Mouse (Mus musculus) layer of hippocampus, postnatal 25 days (tissue): ENCODE measurements around the gene Gm45713. TPM values are rescaled to one million over a fixed set of nuclear protein-coding genes. Genes with fewer than 3 reads are reported as not detected.
A peak's percentile ranks its signal among the peaks of the same experiment; 100 is the strongest.
"Not testable (repeated sequence)": the region's sequence is repeated elsewhere in the genome, so short reads cannot be mapped to it uniquely, and the experiment has no call there.

Source experiments
- DNase-seq, 2 experiments: peaks; one replicate each; pipeline ENCODE4 v3.0.0; 2022; ENCODE audit warnings: mixed read lengths in 2 of 2, low spot score in 1 of 2; ENCODE audit errors: extremely low spot score in 1 of 2
- total RNA-seq, 2 experiments: library from RNA; stranded (reverse); gene quantifications; 2 replicates each; pipeline ENCODE4 v1.2.3; 2021

Gene Gm45713
- total RNA-seq, 2 experiments from 2014 or later: not detected

DNA sequence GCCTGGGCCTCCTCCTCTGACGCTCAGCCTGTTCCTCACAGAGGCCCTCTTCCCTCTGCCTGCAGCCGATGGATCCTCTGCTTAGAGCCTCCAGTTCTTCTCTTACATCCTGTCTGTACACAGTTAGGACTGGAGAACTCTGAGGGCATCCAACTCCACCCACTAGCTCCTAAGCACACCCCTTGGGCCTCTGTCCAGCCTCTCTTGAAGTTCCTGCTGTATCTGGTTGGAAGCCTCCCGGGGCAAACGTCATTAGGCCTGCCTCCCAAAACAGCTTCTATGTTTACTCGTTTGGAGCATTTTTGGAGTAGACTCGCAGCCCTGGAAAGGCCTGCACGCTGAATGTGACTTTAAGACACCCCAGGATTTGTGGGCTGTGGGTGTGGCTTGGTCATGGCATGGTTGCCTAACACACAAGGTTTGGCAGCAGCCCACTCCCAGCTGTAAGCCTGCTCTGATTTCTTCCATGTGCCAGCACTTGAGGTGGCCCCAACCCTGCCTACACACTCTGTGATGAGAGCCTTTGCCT, 32.3 kb downstream of the Gm45713 start, which contains the start of gene Fcgrt:
Gene Fcgrt, minus strand, starts transcription at position 200 of the 529 bp plus-strand sequence.
- DNase-seq: no peak

DNA sequence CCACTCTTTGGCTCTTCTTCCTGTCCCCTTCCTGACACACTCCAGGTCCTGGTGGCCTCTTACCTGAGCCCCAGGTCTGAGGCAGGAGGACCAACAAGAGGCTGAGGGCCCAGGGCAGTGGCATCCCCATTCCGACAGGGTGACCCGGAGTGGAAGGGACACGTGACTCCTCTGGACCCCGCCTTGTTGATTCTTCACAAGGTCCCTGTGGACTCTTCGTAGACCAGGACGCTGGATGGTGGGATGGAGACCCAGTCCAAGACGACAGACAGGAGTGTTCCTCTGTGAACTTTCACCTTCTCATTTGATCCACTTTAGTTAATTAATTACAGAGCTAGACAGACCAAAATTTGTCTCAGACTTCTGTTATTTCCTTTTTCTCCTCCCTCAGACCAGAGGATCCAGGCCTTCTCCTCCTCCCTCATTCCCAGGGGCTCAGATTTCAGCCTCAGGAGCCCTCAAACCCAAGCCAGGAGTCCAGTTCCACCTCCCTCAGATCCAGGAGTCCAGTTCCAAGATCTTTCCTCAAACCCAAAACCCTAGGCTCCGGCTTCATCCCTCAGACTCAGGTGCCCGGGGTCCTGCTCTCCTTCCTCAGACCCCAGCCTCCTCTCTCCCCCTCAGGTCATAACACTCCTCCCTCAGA, 33.0 kb downstream of the Gm45713 start:
- no peak for DNase-seq

DNA sequence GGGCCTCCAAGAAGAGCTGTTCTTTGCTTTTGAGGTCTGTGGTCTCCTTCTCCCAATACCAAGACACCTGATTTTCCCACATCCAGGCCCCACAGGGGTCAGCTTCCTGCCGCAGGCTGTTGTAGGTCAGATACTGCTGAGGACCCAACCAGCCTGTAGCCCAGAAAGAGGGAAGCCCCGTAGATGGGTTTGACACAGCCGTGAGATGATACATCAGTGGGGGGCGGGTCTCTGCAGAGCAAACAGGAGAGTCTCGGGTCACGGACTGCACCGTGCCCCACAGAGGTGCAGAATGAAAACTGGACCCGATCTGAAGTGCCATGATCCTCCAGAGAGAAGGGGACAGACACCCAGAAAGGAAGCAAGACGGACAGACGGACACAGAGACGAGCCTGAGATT, 33.6 kb downstream of the Gm45713 start:
- DNase-seq: no peak

DNA sequence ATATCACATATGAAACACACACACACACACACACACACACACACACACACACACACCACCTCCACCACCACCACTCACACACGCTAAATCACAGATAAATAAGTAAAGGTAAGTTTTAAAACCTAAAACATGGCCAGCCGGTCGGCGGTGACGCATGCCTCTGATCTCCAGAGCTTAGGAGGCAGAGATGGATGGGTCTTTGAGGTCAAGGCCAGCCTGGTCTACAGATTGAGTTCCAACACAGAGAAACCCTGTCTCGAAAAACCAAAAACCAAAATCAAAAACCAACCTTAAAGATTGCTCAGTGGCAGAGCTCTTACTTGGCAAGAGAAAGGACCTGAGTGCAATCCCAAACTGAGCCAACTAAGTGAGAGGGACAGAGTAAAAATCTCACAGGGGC, 36.0 kb downstream of the Gm45713 start:
- no peak for DNase-seq

DNA sequence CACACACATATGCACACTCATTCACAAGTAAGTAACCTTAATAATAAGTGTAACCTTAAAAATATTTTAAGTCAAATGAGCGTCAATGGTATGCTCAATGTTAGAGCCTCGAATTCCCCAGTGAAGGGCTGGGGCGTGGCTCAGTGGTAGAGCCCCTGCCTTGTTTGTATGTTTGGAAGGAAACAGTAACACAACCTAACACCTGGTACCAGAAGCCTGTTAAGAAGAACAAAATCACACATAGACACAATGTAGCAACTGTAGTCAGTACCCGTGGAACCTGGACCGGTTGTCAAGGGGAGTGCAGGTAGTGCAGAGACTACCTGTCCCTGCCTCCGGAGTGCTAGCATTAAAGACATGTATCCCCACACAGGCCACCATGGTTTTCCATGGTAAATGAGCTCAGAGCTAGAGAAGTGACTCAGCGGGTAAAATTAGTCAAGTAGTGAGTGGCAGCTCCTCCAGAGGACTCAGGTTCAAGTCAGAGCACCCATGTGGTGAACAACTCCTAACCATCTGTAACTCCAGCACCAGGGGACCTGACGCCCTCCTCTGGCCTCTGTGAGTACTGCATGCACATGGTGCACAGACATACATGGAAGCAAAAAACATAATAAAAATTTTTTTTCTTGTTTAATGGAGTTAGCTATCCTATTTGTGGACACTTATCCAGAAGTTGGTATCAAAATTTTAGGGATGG, 37.3 kb downstream of the Gm45713 start:
- DNase-seq: no peak

DNA sequence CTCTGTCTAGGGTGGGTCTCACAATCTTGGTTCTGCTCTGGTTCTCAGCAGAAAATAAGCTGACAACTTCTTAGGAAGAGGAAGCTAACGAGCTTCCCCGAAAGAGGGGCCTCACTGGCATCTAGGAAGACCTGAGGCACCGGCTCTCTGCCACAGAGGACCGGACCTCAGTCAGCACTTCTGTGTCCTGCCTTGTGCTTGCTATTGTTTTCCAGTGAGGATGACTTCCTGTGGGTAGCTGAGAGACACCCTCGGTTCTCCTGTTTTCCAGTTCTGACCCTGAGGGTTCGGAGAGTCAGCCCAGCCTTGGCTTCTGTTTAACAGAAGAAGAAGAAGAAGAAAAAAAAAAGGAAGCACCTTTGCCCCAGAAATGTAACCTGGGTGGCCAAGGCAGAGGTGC, 38.6 kb downstream of the Gm45713 start:
- DNase-seq: no peak

DNA sequence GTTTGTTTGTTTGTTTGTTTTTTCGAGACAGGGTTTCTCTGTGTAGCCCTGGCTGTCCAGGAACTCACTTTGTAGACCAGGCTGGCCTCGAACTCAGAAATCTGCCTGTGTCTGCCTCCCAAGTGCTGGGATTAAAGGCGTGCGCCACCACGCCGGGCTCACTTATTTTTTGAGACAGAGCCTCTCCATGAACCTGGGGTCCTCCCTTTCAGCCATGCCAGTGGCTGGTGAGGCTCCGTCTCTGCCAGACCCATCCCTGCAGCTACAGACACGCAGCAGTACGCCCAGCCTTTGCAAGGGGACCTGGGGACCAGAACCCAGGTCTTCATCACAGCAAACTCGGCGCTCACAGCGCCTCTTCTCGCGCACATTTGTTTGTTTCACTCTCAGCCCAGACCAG, 40.1 kb downstream of the Gm45713 start:
- not testable (repeated sequence) for DNase-seq

DNA sequence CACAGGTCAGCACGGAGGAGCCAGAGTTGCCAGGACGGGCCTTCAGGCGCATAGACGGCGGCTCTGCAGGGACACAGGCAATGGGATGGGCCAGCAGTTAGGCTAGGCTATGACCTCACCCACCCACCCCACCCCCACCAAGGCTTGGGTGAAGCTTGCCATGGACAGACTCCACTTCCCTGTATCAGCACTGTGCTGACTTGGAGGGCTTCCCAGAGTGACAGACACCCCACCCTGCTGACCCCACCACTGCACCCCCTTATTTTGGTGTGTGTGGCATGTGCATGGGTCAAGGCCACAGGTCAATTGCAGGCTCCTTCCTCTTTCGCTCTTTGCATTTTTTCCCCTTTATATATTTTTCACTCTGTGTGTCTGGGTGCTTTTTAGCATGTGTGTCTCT, 40.7 kb downstream of the Gm45713 start:
- DNase-seq: no peak

DNA sequence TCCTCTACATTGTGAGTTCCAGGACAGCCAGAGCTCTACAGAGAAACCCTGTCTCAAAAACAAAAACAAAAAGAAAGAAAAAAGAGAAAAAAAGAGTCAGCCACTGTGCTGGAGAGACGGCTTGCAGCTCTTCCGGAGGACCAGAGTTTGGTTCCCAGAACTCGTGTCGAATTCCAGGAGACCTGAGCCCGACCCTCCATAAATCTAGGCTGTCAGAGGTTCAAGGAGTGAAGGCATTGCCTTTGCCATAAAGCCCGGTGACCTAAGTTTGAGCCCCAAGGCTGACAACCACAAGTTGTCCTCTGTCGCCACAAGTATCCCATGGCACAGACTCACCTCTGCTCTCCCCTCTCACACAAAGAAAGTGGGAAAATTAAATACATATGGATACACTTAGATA, 41.9 kb downstream of the Gm45713 start:
- DNase-seq: no peak

DNA sequence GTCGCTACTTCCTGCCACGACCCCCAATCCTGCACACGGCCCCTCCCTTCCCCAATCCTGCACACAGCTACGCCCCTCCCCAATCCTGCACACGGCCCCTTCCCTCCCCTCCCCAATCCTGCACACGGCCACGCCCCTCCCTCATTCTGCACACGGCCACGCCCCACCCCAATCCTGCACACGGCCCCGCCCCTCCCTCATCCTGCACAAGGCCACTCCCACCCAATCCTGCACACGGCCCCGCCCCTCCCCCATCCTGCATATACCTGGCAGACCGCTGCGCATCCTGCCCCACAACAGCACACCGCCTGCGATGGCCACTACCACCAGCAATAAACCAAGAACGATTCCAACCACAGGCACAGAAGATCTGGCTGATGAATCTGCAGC, 42.5 kb downstream of the Gm45713 start:
- DNase-seq: no peak

DNA sequence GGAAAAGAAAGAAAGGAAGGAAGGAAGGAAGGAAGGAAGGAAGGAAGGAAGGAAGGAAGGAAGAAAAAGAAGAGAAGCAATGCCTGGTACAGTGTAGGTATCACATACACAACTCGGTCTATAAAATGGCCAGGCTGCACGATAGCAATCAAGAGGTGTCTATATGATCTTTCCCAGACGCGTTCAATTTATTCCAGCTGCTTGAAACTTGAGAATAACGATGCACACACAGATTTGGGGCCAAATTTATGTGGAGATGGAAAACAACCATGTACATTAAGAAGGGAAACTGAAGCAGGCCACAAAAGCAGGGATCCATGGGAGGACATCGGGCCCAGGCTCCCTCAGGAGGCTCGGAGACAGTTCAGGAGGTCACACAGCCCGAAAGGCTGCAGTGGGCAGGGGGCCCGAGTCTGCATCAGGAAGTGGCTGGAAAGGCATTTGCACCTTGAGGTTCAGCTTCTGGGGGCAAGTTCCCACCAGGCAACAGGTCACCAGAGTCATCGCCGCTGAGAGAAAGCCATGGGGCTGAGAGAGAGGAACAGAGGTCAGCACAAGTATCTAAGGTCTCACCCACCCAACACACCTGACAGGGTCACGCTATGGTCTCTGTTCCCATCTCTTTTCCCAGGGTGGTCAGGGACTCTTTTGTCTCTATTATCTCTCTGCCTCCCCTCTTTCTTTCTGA, 43.1 kb downstream of the Gm45713 start:
- DNase-seq: no peak

DNA sequence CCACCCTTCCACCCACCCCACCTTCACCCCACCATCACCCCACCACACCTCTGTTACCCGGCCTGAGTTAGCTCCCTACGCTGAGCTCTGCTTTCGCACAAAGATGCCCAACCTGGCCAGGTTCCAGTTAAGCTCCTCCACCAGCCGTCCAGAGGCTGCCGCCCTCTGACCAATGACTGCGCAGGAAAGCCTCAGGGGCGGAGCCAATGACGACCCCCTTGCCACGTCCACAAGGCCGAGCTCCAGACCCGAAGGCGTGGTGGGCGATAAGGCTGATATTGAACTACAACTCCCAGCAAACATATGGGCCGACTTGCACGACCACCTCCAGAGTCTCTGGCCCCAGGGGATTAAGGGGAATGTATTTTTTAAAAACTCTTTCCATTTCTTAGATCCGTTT, 44.0 kb downstream of the Gm45713 start, which contains the start of gene Rcn3:
Gene Rcn3, minus strand, starts transcription at position 174 of the 400 bp plus-strand sequence.
- DNase-seq: peak in 1 of 2 experiments; percentile 21

DNA sequence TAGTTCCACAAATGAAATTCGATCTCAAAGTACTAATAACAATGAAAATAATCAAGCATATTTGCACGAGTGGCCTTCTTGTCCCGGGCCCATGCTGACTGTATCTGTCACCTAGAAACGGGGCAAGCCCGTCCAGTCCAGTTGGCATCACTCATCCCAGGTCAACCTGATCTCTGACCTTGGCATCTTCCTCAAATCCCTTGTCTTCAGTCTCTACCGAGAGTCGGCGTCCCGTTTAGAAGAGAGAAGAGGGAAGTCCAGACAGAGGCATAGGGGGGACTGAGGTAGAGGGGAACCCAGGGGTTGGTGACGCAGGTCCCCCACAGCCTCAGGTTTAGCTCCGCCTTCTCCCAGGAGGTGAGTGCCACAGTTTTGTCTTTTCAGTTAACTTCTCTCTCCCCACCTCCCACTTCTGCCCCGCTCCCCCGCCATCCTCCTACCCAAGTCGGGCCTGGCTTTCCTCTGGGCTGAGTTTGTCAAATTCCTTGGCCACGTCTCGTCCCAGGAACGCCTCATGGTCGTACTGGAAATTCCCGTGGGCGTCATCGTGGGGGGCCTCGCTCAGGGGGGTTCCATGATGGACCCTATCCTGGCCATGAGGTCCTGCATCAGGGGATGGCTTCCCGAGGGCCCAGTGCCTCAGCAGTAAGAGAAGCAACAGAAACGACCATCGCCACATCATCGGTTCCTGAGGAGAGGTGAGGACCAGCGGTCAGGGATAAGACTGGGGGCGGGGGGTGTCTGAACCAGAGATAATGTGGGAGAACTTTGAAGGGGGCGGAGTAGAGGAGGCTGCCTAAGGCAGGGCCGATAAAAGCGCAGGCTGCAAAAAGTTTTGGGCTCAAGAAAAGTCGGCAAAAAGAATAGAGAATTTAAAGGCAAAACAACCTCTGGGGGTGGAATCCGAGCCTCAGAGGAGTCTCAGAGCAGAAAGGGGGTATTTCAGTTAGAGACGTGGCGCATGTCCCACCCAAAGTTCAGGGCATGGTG, 44.7 kb downstream of the Gm45713 start:
- DNase-seq: no peak

DNA sequence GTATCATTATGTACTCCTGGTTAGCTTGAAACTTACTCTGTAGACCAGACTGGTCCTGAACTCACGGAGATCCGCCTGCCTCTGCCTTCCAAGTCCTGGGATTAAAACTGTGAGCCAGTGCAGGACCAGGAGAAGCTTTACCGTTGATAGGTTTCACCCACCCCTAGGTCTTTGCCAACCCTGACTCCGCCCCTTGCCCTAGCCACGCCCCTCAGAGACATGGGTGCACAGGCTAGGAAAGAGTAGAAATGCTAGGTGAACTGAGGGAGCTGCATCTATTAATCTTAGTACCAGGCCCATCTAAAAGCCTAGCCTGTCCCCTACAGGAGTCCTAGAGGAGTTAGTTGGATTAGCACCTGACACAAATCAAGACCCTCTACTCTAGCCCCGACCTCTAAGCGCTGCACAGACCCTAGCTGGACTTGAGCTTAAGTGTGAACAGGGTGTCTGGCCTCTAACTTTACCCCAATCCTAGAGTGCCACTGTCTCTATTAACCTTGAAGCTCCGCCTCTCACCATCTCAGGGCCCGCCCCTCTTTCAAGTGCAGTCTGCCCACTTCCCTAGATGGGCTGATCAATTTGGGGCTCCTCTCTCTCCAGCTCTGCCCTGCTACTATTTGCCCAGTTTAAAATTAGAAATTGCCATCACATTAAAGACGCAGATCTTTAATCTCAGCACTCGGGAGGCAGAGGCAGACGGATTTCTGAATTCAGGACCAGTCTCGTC, 45.6 kb downstream of the Gm45713 start:
- DNase-seq: no peak

DNA sequence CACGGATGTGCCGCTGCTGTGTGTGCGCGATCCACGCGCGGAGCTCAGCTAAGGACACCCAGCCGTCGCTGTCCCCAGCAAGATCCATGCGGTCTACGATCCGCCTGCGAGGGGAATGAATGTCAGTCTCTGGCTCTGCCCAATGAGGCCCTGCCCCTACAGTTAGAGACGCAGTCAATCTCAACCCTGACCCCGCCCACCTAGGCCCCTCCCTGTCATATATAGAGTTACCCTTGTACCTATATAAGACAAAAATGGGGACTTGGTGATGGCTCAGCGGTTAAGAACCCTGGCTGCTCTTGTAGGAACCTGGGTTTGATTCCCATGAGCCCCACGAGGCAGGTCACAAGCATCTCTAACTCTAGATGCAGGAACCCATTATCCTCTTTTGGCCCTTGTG, 47.4 kb downstream of the Gm45713 start:
- DNase-seq: no peak

DNA sequence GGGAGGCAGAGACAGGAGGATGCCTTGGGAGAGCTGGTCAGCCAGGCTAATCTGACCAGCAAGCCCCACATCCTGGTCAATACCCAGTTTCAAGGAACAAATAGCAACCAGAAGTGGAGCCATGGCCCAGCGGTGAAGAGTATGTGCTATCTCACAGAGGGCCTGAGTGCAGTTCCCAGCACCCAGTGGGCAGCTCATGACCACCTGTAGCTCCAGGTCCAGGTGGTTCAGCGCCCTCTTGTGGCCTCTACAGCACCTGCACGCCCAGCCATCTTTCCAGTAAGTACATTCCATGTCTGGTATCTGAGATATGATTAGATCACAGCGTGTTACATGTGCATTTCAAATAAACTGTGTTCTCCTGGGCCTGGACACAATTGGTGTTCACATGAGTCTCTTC, 49.9 kb downstream of the Gm45713 start:
- DNase-seq: no peak

DNA sequence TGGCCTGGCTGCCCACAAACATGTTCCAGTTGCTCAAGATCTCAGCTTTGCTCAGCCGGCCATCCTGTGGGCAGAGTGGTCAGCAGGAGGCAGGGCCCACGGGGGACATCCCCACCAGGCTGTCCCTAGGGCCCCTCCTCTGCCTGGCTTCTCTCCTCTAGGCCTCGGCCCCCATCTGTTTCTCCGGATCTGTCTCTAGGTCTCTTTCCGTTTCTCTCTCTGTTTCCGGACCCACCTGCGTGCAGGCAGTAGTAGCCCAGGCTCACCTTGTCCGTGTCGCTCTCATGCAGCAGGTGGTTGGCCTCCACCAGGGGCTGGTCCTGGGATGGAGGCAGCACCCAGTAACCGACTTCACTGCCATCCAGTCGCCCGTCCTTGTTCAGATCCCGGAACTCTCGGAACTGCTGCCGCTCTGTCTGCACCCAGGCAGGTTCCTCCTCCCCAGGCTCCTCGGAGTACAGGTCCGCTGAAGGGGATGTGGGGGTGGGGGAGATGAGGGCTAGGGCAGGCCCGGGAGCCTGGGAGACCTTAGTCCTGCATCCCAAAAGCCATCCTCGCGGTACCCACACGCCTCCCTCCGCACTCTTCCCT, 52.6 kb downstream of the Gm45713 start:
- no peak for DNase-seq

DNA sequence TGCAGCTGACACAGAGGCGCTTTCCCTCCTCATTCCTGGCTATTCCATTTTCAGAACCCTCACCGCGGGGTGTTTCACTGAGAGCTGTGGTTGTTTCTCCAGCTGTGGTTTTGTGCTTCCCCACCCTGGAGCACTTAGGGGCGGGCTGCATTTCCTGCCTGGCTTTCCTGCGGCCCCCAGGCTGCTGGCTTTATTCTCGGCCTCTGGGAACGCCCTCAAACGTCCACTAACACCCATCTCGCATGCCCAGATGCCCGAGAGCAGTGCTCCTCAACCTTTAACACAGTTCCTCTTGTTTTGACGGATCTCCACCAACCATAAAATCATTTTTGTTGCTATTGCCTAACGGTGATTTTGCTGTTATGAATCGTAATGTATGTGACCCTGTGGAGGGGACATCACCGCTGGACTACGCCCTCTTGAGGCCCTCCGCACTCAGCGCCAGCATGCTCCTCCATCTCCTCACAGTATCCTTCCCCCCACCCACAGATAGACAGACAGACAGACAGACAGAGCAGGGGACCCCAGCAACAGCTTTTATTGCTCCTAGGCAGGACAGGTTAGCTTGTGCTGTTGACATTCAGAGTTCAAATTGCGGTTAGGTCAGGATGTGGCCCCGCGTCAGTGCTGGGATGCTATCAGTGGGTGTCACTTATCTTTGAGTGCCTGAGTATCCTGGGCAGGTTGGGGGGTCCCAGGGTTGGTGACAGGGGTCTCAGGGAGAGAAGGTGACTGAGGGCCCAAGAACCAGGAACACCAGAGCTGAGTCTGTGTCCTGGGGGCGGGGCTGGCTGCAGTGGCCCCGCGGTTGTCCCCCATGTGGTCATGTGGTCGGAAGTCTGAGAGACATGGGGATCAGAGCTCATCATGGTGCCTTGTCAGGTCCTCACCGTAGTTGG, 53.4 kb downstream of the Gm45713 start:
- no peak for DNase-seq
